Mouse (Mus musculus): Measurements from ENCODE around the gene Gjb2.

The Gjb2 gene

DNA sequence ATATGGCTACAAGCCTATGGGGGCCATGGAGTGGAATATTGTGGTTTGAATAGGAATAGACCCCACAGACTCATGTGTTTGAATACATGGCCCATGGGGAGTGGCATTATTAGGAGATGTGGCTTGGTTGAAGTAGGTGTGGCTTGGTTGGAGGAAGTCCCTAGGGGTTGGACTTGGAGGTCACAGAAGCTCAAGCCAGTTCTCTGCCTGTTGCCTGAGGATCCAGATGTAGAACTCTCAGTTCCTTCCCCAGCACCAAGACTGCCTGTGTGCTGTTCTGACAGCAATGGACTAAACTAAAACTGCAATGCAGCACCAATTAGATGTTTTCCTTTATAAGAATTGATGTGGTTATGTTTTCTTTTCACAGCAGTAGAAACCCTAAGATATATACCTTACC is 38.4 kb downstream of the Gjb2 start:
- DNase-seq (ENCODE audit: low spot score in 2 of 2), result no peak

GRCm38 (mm10) chr14:57060052-57060451 is 44.5 kb downstream of the Gjb2 start:
- DNase-seq (ENCODE audit: low spot score in 2 of 2), result peak; percentile 9 to 64

DNA sequence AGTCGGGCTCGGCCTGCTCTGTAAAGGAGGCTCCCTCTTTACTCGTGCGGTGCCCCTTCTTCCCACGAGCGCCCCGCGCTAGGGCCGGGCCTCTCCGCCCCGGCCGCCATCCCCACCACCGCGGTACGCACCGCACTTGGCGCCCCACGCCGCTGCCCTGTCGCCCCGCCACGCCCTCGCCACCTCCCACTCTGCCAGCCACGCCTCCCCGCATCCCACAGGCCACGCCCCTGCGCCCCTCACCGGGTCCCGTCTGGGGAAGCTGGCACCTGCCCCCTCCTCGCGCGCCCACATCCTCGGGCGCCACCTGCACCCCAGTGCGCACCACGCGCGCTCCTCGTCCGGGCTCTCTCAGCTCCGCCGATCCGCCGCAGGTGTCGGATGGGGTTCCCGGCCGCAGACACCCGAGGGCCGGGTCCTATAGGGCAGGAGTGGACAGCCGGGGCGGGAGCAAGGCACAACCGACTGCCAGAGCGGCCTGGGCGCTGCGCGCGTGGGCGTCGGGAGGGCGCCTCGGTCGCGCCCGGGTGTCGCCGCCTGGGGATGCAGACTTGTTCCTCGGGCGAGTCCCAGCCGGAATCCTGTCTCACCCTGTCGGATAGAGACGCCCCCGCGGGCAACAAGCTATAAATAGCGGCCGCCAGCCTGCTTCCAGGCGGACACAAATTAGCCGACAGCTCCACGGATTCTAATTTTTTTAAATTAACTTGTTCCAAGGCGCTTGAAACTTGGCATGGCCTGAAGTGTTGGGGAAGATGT is 46.8 kb downstream of the Gjb2 start, which contains the start of gene Gja3:
Gene Gja3 (minus strand): TSS at position 538 of the 759 bp plus-strand sequence.
- DNase-seq (ENCODE audit: low spot score in 2 of 2), result peak; percentile 9 to 29

DNA sequence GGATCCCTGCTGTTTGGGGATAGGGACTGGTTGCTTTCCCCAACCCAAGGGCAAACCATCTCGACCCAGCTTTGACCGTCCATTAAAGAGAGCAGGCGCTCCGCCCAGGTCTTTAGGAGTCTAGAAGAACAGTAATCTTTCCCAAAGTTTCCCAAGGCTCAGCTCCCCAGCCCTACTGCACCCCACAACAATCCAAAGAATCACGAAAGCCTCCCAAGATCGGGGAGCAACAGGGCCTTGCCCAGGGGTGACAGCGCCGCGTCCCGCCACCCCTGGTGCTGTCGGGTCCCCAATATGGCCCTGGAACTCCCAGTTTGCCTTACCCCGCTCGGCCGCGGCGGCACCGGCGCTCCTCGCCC is 47.3 kb downstream of the Gjb2 start:
- no peak for DNase-seq (ENCODE audit: low spot score in 2 of 2)

- DNase-seq (ENCODE audit: low spot score in 2 of 2), result no peak
These were observed 51.8 kb downstream of the Gjb2 start for GRCm38 (mm10) chr14:57052713-57053112.
